Mouse (Mus musculus) myocyte (in vitro differentiated cells): ENCODE results near the gene Hexa. TPM values are rescaled to one million over a fixed set of nuclear protein-coding genes. Genes with fewer than 3 reads are reported as not detected.

Experiments used
- H3K27me3 ChIP-seq: one replicate; pipeline ENCODE4 v1.6.1; 2011; ENCODE audit not compliant: control insufficient read depth, insufficient read depth, insufficient read length
- H3K36me3 ChIP-seq: one replicate; pipeline ENCODE4 v1.6.1; 2011; ENCODE audit not compliant: control insufficient read depth, insufficient read depth
- H3K4me2 ChIP-seq: one replicate; pipeline ENCODE4 v1.6.1; 2011; ENCODE audit warnings: low read depth, control low read depth
- H3K4me3 ChIP-seq: one replicate; pipeline ENCODE4 v1.5.1; 2011; ENCODE audit warnings: mild to moderate bottlenecking, control low read depth, moderate library complexity
- H3K79me2 ChIP-seq: one replicate; pipeline ENCODE4 v1.6.1; 2011; ENCODE audit not compliant: control insufficient read depth, insufficient read depth
- H3ac ChIP-seq: one replicate; pipeline ENCODE4 v1.6.1; 2011; ENCODE audit not compliant: control insufficient read depth, insufficient read length
- CEBPB ChIP-seq: IDR thresholded peaks from 2 replicates; pipeline ENCODE4 v1.6.1; 2011; ENCODE audit warnings: mild to moderate bottlenecking, moderate library complexity; ENCODE audit not compliant: poor library complexity, insufficient read depth, severe bottlenecking
- E2F4 ChIP-seq: IDR thresholded peaks from one replicate; pipeline ENCODE4 v1.6.1; 2011; ENCODE audit warnings: mild to moderate bottlenecking, control low read depth, moderate library complexity; ENCODE audit not compliant: insufficient read depth
- MAX ChIP-seq: IDR thresholded peaks from one replicate; pipeline ENCODE4 v1.6.1; 2011; ENCODE audit warnings: low read depth, mild to moderate bottlenecking, control low read depth
- MYOD1 ChIP-seq, 3 experiments: IDR thresholded peaks; one replicate each; pipeline ENCODE4 v1.6.1; 2011; ENCODE audit warnings: control low read depth in 2 of 3, low read depth in 2 of 3, mild to moderate bottlenecking in 2 of 3, moderate library complexity in 1 of 3; ENCODE audit not compliant: insufficient read length in 2 of 3, control insufficient read depth in 1 of 3
- MYOG ChIP-seq, 3 experiments: IDR thresholded peaks; one replicate each; pipeline ENCODE4 v1.6.1; 2011; ENCODE audit warnings: control low read depth in 2 of 3, low read depth in 2 of 3, mild to moderate bottlenecking in 2 of 3; ENCODE audit not compliant: insufficient read length in 2 of 3, control insufficient read depth in 1 of 3, insufficient read depth in 1 of 3
- POLR2A ChIP-seq: IDR thresholded peaks from one replicate; pipeline ENCODE4 v1.6.1; 2011; ENCODE audit warnings: low read depth, mild to moderate bottlenecking, control low read depth, moderate library complexity; ENCODE audit not compliant: insufficient read length
- POLR2AphosphoS2 ChIP-seq: IDR thresholded peaks from one replicate; pipeline ENCODE4 v1.6.1; 2011; ENCODE audit warnings: low read depth, control low read depth; ENCODE audit not compliant: insufficient read length
- REST ChIP-seq: IDR thresholded peaks from one replicate; pipeline ENCODE4 v1.6.1; 2011; ENCODE audit warnings: mild to moderate bottlenecking, control low read depth, moderate library complexity; ENCODE audit not compliant: insufficient read depth, insufficient read length
- SRF ChIP-seq: IDR thresholded peaks from one replicate; pipeline ENCODE4 v1.6.1; 2011; ENCODE audit warnings: low read depth; ENCODE audit not compliant: control insufficient read depth, insufficient read length
- TCF12 ChIP-seq: IDR thresholded peaks from one replicate; pipeline ENCODE4 v1.6.1; 2011; ENCODE audit warnings: mild to moderate bottlenecking, control low read depth; ENCODE audit not compliant: poor library complexity, insufficient read depth, severe bottlenecking
- TCF3 ChIP-seq: IDR thresholded peaks from one replicate; pipeline ENCODE4 v1.6.1; 2011; ENCODE audit warnings: low read depth, control low read depth; ENCODE audit not compliant: insufficient read length
- USF1 ChIP-seq: IDR thresholded peaks from one replicate; pipeline ENCODE4 v1.6.1; 2011; ENCODE audit warnings: low read depth, mild to moderate bottlenecking, control low read depth, moderate library complexity
- polyA plus RNA-seq: library from polyadenylated mRNA; unstranded; fragments of >200 nt; fragmentation: generic; extraction: Trizol; gene quantifications from one replicate; pipeline ENCODE4 v1.2.1, GENCODE M21; 2012; ENCODE audit warnings: missing spikeins

Hexa gene
- polyA plus RNA-seq, 1 experiment: 131 TPM

- no peaks in the 10 kb centered on the region for H3K79me2 ChIP-seq
- no peak overlapping the region for H3ac ChIP-seq
- peaks cover 13% of the 10 kb centered on the region for H3K36me3 ChIP-seq
- H3K4me3 ChIP-seq: no peak overlapping the region
- TF ChIP-seq TCF3: no peak
- no peak overlapping the region for H3K4me2 ChIP-seq
- H3K27me3 ChIP-seq: no peaks in the 10 kb centered on the region
Observed at GRCm38 (mm10) chr9:59567111-59567510, 27.8 kb downstream of the Hexa start.

- no peaks in the 10 kb centered on the region for H3K36me3 ChIP-seq
- H3K4me2 ChIP-seq: no peak overlapping the region
- H3K79me2 ChIP-seq: no peaks in the 10 kb centered on the region
- H3K4me3 ChIP-seq: no peak overlapping the region
- no peak overlapping the region for H3ac ChIP-seq
- TF ChIP-seq REST: no peak
- no peak for TF ChIP-seq POLR2AphosphoS2
- no peak for TF ChIP-seq MYOG (IDR thresholded peaks at IDR 0.05; ENCODE audit: control insufficient read depth in 1 of 3, insufficient read depth in 1 of 3, insufficient read length in 2 of 3, low read depth in 2 of 3)
- no peak for TF ChIP-seq CEBPB
- TF ChIP-seq POLR2A: no peak
- TF ChIP-seq SRF: no peak
- TF ChIP-seq MAX: no peak
- no peak for TF ChIP-seq MYOD1 (IDR thresholded peaks at IDR 0.05; ENCODE audit: control insufficient read depth in 1 of 3, insufficient read length in 2 of 3, low read depth in 2 of 3)
- no peak for TF ChIP-seq TCF3
- TF ChIP-seq TCF12: no peak
- no peak for TF ChIP-seq USF1
- no peak for TF ChIP-seq E2F4
- H3K27me3 ChIP-seq: no peaks in the 10 kb centered on the region
Observed at GRCm38 (mm10) chr9:59571852-59572251, 32.5 kb downstream of the Hexa start.

GRCm38 (mm10) chr9:59577401-59577800, 38.1 kb downstream of the Hexa start:
- no peak for TF ChIP-seq E2F4
- TF ChIP-seq TCF12: no peak
- TF ChIP-seq MYOD1 (IDR thresholded peaks at IDR 0.05; ENCODE audit: control insufficient read depth in 1 of 3, insufficient read length in 2 of 3, low read depth in 2 of 3): no peak
- TF ChIP-seq POLR2A: no peak
- no peak for TF ChIP-seq TCF3
- TF ChIP-seq REST: no peak
- no peak for TF ChIP-seq MAX
- no peak for TF ChIP-seq USF1
- TF ChIP-seq CEBPB: no peak
- no peak for TF ChIP-seq POLR2AphosphoS2
- TF ChIP-seq SRF: no peak
- Histone ChIP-seq H3K27me3 (peaks cover 6% of the 10 kb centered on the region), H3K79me2 (no peaks in the 10 kb centered on the region), H3K4me2 (peak overlapping the region; percentile 76), H3K36me3 (no peaks in the 10 kb centered on the region), H3ac (no peak overlapping the region), H3K4me3 (peak overlapping the region; percentile 7)

GRCm38 (mm10) chr9:59577844-59578504, 38.6 kb downstream of the Hexa start, which contains the start of gene Celf6:
TSS of gene Celf6 (plus strand) at chr9:59577917.
- Histone ChIP-seq H3K79me2 (no peaks in the 10 kb centered on the region), H3K36me3 (no peaks in the 10 kb centered on the region), H3K27me3 (peaks cover 6% of the 10 kb centered on the region), H3K4me2 (peak within 1 kb of the TSS; percentile 76), H3K4me3 (peak within 1 kb of the TSS; percentile 7), H3ac (no peak within 1 kb of the TSS)
- peak; percentile 85 for TF ChIP-seq REST
- no peak for TF ChIP-seq POLR2AphosphoS2
- TF ChIP-seq MYOD1 (IDR thresholded peaks at IDR 0.05; ENCODE audit: control insufficient read depth in 1 of 3, insufficient read length in 2 of 3, low read depth in 2 of 3): peak in 1 of 3 experiments; percentile 22
- no peak for TF ChIP-seq TCF3
- no peak for TF ChIP-seq MYOG (IDR thresholded peaks at IDR 0.05; ENCODE audit: control insufficient read depth in 1 of 3, insufficient read depth in 1 of 3, insufficient read length in 2 of 3, low read depth in 2 of 3)
- TF ChIP-seq MAX: peak; percentile 15
- TF ChIP-seq CEBPB: no peak

GRCm38 (mm10) chr9:59578505-59578867, 39.1 kb downstream of the Hexa start:
- peaks cover 6% of the 10 kb centered on the region for H3K27me3 ChIP-seq
- H3ac ChIP-seq: no peak overlapping the region
- H3K4me2 ChIP-seq: peak overlapping the region; percentile 18
- TF ChIP-seq USF1 (no peak), TCF12 (no peak), TCF3 (no peak), MYOD1 (IDR thresholded peaks at IDR 0.05; ENCODE audit: control insufficient read depth in 1 of 3, insufficient read length in 2 of 3, low read depth in 2 of 3) (no peak), CEBPB (no peak), MYOG (IDR thresholded peaks at IDR 0.05; ENCODE audit: control insufficient read depth in 1 of 3, insufficient read depth in 1 of 3, insufficient read length in 2 of 3, low read depth in 2 of 3) (no peak), E2F4 (no peak), POLR2A (no peak), SRF (no peak), POLR2AphosphoS2 (no peak), REST (no peak), MAX (no peak)
- H3K4me3 ChIP-seq: no peak overlapping the region
- H3K36me3 ChIP-seq: no peaks in the 10 kb centered on the region
- no peaks in the 10 kb centered on the region for H3K79me2 ChIP-seq
